Mouse (Mus musculus): ENCODE results near the gene Astn2. TPM values are rescaled to one million over a fixed set of nuclear protein-coding genes. Genes with fewer than 3 reads are reported as not detected.

Gene Astn2
- polyA plus RNA-seq, 1 experiment from 2014 or later = 0.61 TPM

- ATAC-seq (ENCODE audit: insufficient number of reproducible peaks, insufficient read depth, low FRiP score, low read depth) = no peak
- H3K27me3 ChIP-seq (ENCODE audit: control insufficient read depth, insufficient read depth, low read length) = no peaks in the 10 kb centered on the region
- 78% methylated on average over 1 of the region's 1 CpGs for WGBS
- no peaks in the 10 kb centered on the region for H3K4me1 ChIP-seq (ENCODE audit: control insufficient read depth in 2 of 2, insufficient read depth in 2 of 2, low read length in 2 of 2)
- H3K4me3 ChIP-seq (ENCODE audit: control insufficient read depth in 1 of 2, insufficient read depth in 1 of 2, low read depth in 1 of 2, low read length in 2 of 2) = no peak overlapping the region
- H3K9ac ChIP-seq (ENCODE audit: low read length) = no peak overlapping the region
- no peak overlapping the region for H3K4me2 ChIP-seq (ENCODE audit: low read length)
- no peaks in the 10 kb centered on the region for H3K36me3 ChIP-seq (ENCODE audit: control insufficient read depth, insufficient read depth, low read length)
- no peak overlapping the region for H3K27ac ChIP-seq (replicated peaks in 1 of 2; ENCODE audit: control insufficient read depth in 1 of 2, insufficient read depth in 1 of 2, low read depth in 2 of 2, low read length in 2 of 2)
- H3K9me3 ChIP-seq (ENCODE audit: control insufficient read depth, low read length) = no peaks in the 10 kb centered on the region
Measured at GRCm38 (mm10) chr4:65758875-65759201, 645.6 kb downstream of the Astn2 start.

GRCm38 (mm10) chr4:65758174-65758874 lies 646.1 kb downstream of the Astn2 start:
- Histone ChIP-seq H3K27ac (replicated peaks in 1 of 2; ENCODE audit: control insufficient read depth in 1 of 2, insufficient read depth in 1 of 2, low read depth in 2 of 2, low read length in 2 of 2) (no peak overlapping the region), H3K9ac (ENCODE audit: low read length) (no peak overlapping the region), H3K4me1 (ENCODE audit: control insufficient read depth in 2 of 2, insufficient read depth in 2 of 2, low read length in 2 of 2) (no peaks in the 10 kb centered on the region), H3K4me2 (ENCODE audit: low read length) (no peak overlapping the region), H3K36me3 (ENCODE audit: control insufficient read depth, insufficient read depth, low read length) (no peaks in the 10 kb centered on the region), H3K4me3 (ENCODE audit: control insufficient read depth in 1 of 2, insufficient read depth in 1 of 2, low read depth in 1 of 2, low read length in 2 of 2) (no peak overlapping the region), H3K27me3 (ENCODE audit: control insufficient read depth, insufficient read depth, low read length) (no peaks in the 10 kb centered on the region), H3K9me3 (ENCODE audit: control insufficient read depth, low read length) (no peaks in the 10 kb centered on the region)
- WGBS = 49% methylated on average over 5 of the region's 5 CpGs
- no peak for ATAC-seq (ENCODE audit: insufficient number of reproducible peaks, insufficient read depth, low FRiP score, low read depth)

GRCm38 (mm10) chr4:65752941-65753340 lies 651.5 kb downstream of the Astn2 start:
- no peaks in the 10 kb centered on the region for H3K9me3 ChIP-seq (ENCODE audit: control insufficient read depth, low read length)
- no peaks in the 10 kb centered on the region for H3K36me3 ChIP-seq (ENCODE audit: control insufficient read depth, insufficient read depth, low read length)
- H3K27me3 ChIP-seq (ENCODE audit: control insufficient read depth, insufficient read depth, low read length) = no peaks in the 10 kb centered on the region
- ATAC-seq (ENCODE audit: insufficient number of reproducible peaks, insufficient read depth, low FRiP score, low read depth) = no peak
- H3K4me3 ChIP-seq (ENCODE audit: control insufficient read depth in 1 of 2, insufficient read depth in 1 of 2, low read depth in 1 of 2, low read length in 2 of 2) = no peak overlapping the region
- no peaks in the 10 kb centered on the region for H3K4me1 ChIP-seq (ENCODE audit: control insufficient read depth in 2 of 2, insufficient read depth in 2 of 2, low read length in 2 of 2)
- no peak overlapping the region for H3K4me2 ChIP-seq (ENCODE audit: low read length)
- H3K9ac ChIP-seq (ENCODE audit: low read length) = no peak overlapping the region
- WGBS = 66% methylated on average over 3 of the region's 3 CpGs
- H3K27ac ChIP-seq (replicated peaks in 1 of 2; ENCODE audit: control insufficient read depth in 1 of 2, insufficient read depth in 1 of 2, low read depth in 2 of 2, low read length in 2 of 2) = no peak overlapping the region

- no peak for ATAC-seq (ENCODE audit: insufficient number of reproducible peaks, insufficient read depth, low FRiP score, low read depth)
- Histone ChIP-seq H3K9me3 (ENCODE audit: control insufficient read depth, low read length) (no peaks in the 10 kb centered on the region), H3K4me2 (ENCODE audit: low read length) (no peak overlapping the region), H3K36me3 (ENCODE audit: control insufficient read depth, insufficient read depth, low read length) (no peaks in the 10 kb centered on the region), H3K4me1 (ENCODE audit: control insufficient read depth in 2 of 2, insufficient read depth in 2 of 2, low read length in 2 of 2) (no peaks in the 10 kb centered on the region; a peak in 1 of 4 replicates), H3K27me3 (ENCODE audit: control insufficient read depth, insufficient read depth, low read length) (no peaks in the 10 kb centered on the region), H3K27ac (replicated peaks in 1 of 2; ENCODE audit: control insufficient read depth in 1 of 2, insufficient read depth in 1 of 2, low read depth in 2 of 2, low read length in 2 of 2) (no peak overlapping the region), H3K9ac (ENCODE audit: low read length) (no peak overlapping the region), H3K4me3 (ENCODE audit: control insufficient read depth in 1 of 2, insufficient read depth in 1 of 2, low read depth in 1 of 2, low read length in 2 of 2) (no peak overlapping the region)
Measured at GRCm38 (mm10) chr4:65744788-65745187, 659.6 kb downstream of the Astn2 start.

- no peaks in the 10 kb centered on the region for H3K9me3 ChIP-seq (ENCODE audit: control insufficient read depth, low read length)
- 51% methylated on average over 5 of the region's 5 CpGs for WGBS
- no peak overlapping the region for H3K4me3 ChIP-seq (ENCODE audit: control insufficient read depth in 1 of 2, insufficient read depth in 1 of 2, low read depth in 1 of 2, low read length in 2 of 2)
- no peaks in the 10 kb centered on the region for H3K36me3 ChIP-seq (ENCODE audit: control insufficient read depth, insufficient read depth, low read length)
- ATAC-seq (ENCODE audit: insufficient number of reproducible peaks, insufficient read depth, low FRiP score, low read depth) = no peak
- no peak overlapping the region for H3K4me2 ChIP-seq (ENCODE audit: low read length)
- H3K27me3 ChIP-seq (ENCODE audit: control insufficient read depth, insufficient read depth, low read length) = no peaks in the 10 kb centered on the region
- H3K4me1 ChIP-seq (ENCODE audit: control insufficient read depth in 2 of 2, insufficient read depth in 2 of 2, low read length in 2 of 2) = no peaks in the 10 kb centered on the region; a peak in 1 of 4 replicates
- no peak overlapping the region for H3K9ac ChIP-seq (ENCODE audit: low read length)
- H3K27ac ChIP-seq (replicated peaks in 1 of 2; ENCODE audit: control insufficient read depth in 1 of 2, insufficient read depth in 1 of 2, low read depth in 2 of 2, low read length in 2 of 2) = no peak overlapping the region
Measured at GRCm38 (mm10) chr4:65744088-65744610, 660.3 kb downstream of the Astn2 start.

- no peaks in the 10 kb centered on the region; a peak in 1 of 4 replicates for H3K4me1 ChIP-seq (ENCODE audit: control insufficient read depth in 2 of 2, insufficient read depth in 2 of 2, low read length in 2 of 2)
- no peak for ATAC-seq (ENCODE audit: insufficient number of reproducible peaks, insufficient read depth, low FRiP score, low read depth)
- no peak overlapping the region for H3K9ac ChIP-seq (ENCODE audit: low read length)
- no peaks in the 10 kb centered on the region for H3K36me3 ChIP-seq (ENCODE audit: control insufficient read depth, insufficient read depth, low read length)
- no peaks in the 10 kb centered on the region for H3K9me3 ChIP-seq (ENCODE audit: control insufficient read depth, low read length)
- no peak overlapping the region for H3K27ac ChIP-seq (replicated peaks in 1 of 2; ENCODE audit: control insufficient read depth in 1 of 2, insufficient read depth in 1 of 2, low read depth in 2 of 2, low read length in 2 of 2)
- no peak overlapping the region for H3K4me3 ChIP-seq (ENCODE audit: control insufficient read depth in 1 of 2, insufficient read depth in 1 of 2, low read depth in 1 of 2, low read length in 2 of 2)
- no peak overlapping the region for H3K4me2 ChIP-seq (ENCODE audit: low read length)
- H3K27me3 ChIP-seq (ENCODE audit: control insufficient read depth, insufficient read depth, low read length) = no peaks in the 10 kb centered on the region
Measured at GRCm38 (mm10) chr4:65743160-65743691, 661.2 kb downstream of the Astn2 start.

- no peak overlapping the region for H3K4me3 ChIP-seq (ENCODE audit: control insufficient read depth in 1 of 2, insufficient read depth in 1 of 2, low read depth in 1 of 2, low read length in 2 of 2)
- 56% methylated on average over 6 of the region's 6 CpGs for WGBS
- H3K4me2 ChIP-seq (ENCODE audit: low read length) = no peak overlapping the region
- ATAC-seq (ENCODE audit: insufficient number of reproducible peaks, insufficient read depth, low FRiP score, low read depth) = no peak
- H3K9ac ChIP-seq (ENCODE audit: low read length) = no peak overlapping the region
- H3K27ac ChIP-seq (replicated peaks in 1 of 2; ENCODE audit: control insufficient read depth in 1 of 2, insufficient read depth in 1 of 2, low read depth in 2 of 2, low read length in 2 of 2) = no peak overlapping the region
- H3K36me3 ChIP-seq (ENCODE audit: control insufficient read depth, insufficient read depth, low read length) = no peaks in the 10 kb centered on the region
- no peaks in the 10 kb centered on the region for H3K4me1 ChIP-seq (ENCODE audit: control insufficient read depth in 2 of 2, insufficient read depth in 2 of 2, low read length in 2 of 2)
- H3K27me3 ChIP-seq (ENCODE audit: control insufficient read depth, insufficient read depth, low read length) = no peaks in the 10 kb centered on the region
- H3K9me3 ChIP-seq (ENCODE audit: control insufficient read depth, low read length) = no peaks in the 10 kb centered on the region
Measured at GRCm38 (mm10) chr4:65724414-65724813, 680.0 kb downstream of the Astn2 start.

- H3K27me3 ChIP-seq (ENCODE audit: control insufficient read depth, insufficient read depth, low read length) = no peaks in the 10 kb centered on the region
- H3K27ac ChIP-seq (replicated peaks in 1 of 2; ENCODE audit: control insufficient read depth in 1 of 2, insufficient read depth in 1 of 2, low read depth in 2 of 2, low read length in 2 of 2) = no peak overlapping the region
- H3K4me1 ChIP-seq (ENCODE audit: control insufficient read depth in 2 of 2, insufficient read depth in 2 of 2, low read length in 2 of 2) = no peaks in the 10 kb centered on the region
- H3K9ac ChIP-seq (ENCODE audit: low read length) = no peak overlapping the region
- ATAC-seq (ENCODE audit: insufficient number of reproducible peaks, insufficient read depth, low FRiP score, low read depth) = no peak
- no peaks in the 10 kb centered on the region for H3K9me3 ChIP-seq (ENCODE audit: control insufficient read depth, low read length)
- H3K36me3 ChIP-seq (ENCODE audit: control insufficient read depth, insufficient read depth, low read length) = no peaks in the 10 kb centered on the region
- H3K4me2 ChIP-seq (ENCODE audit: low read length) = no peak overlapping the region
- 79% methylated on average over 2 of the region's 2 CpGs for WGBS
- no peak overlapping the region for H3K4me3 ChIP-seq (ENCODE audit: control insufficient read depth in 1 of 2, insufficient read depth in 1 of 2, low read depth in 1 of 2, low read length in 2 of 2)
Measured at GRCm38 (mm10) chr4:65719610-65720009, 684.8 kb downstream of the Astn2 start.

Measured in heart, embryonic 14.5 days (tissue).